Mouse (Mus musculus): Measurements from ENCODE around the gene Atp6v0c. TPM values are rescaled to one million over a fixed set of nuclear protein-coding genes. Genes with fewer than 3 reads are reported as not detected.
"Not testable (repeated sequence)": the region's sequence is repeated elsewhere in the genome, so short reads cannot be mapped to it uniquely, and the experiment has no call there.

The Atp6v0c gene
- polyA plus RNA-seq, 1 experiment from 2014 or later = 1,089 TPM

GRCm38 (mm10) chr17:24129246-24129645 is 40.3 kb downstream of the Atp6v0c start:
- H3K4me1 ChIP-seq (replicated peaks); ATAC-seq (ENCODE audit: low read depth); H3K9me3 ChIP-seq; H3K9ac ChIP-seq; H3K4me3 ChIP-seq; H3K36me3 ChIP-seq; H3K27me3 ChIP-seq; H3K4me2 ChIP-seq; H3K27ac ChIP-seq (replicated peaks): not testable (repeated sequence)
- 89% methylated on average over 4 of the region's 4 CpGs for WGBS

GRCm38 (mm10) chr17:24127592-24127991 is 41.9 kb downstream of the Atp6v0c start:
- no peaks in the 10 kb centered on the region for H3K9me3 ChIP-seq
- H3K9ac ChIP-seq = no peak overlapping the region
- no peak overlapping the region for H3K4me3 ChIP-seq
- H3K27me3 ChIP-seq = no peaks in the 10 kb centered on the region
- no peaks in the 10 kb centered on the region for H3K4me1 ChIP-seq (replicated peaks)
- no peak for ATAC-seq (ENCODE audit: low read depth)
- H3K36me3 ChIP-seq = no peaks in the 10 kb centered on the region
- WGBS = 87% methylated on average over 1 of the region's 1 CpGs
- H3K27ac ChIP-seq (replicated peaks) = no peak overlapping the region
- no peak overlapping the region for H3K4me2 ChIP-seq

GRCm38 (mm10) chr17:24126801-24127200 is 42.7 kb downstream of the Atp6v0c start:
- Histone ChIP-seq H3K27me3 (no peaks in the 10 kb centered on the region), H3K9ac (no peak overlapping the region), H3K4me2 (no peak overlapping the region), H3K4me3 (no peak overlapping the region), H3K4me1 (replicated peaks) (no peaks in the 10 kb centered on the region), H3K27ac (replicated peaks) (no peak overlapping the region), H3K9me3 (no peaks in the 10 kb centered on the region), H3K36me3 (no peaks in the 10 kb centered on the region)
- ATAC-seq (ENCODE audit: low read depth) = no peak
- WGBS = 79% methylated on average over 3 of the region's 3 CpGs

GRCm38 (mm10) chr17:24119446-24119845 is 50.1 kb downstream of the Atp6v0c start:
- H3K36me3 ChIP-seq = peaks cover 3% of the 10 kb centered on the region; the same call in 1 of the 2 replicates
- H3K4me2 ChIP-seq = no peak overlapping the region
- H3K4me3 ChIP-seq = no peak overlapping the region
- H3K9me3 ChIP-seq = no peaks in the 10 kb centered on the region
- H3K27ac ChIP-seq (replicated peaks) = no peak overlapping the region
- H3K27me3 ChIP-seq = no peaks in the 10 kb centered on the region
- H3K9ac ChIP-seq = no peak overlapping the region
- no peaks in the 10 kb centered on the region for H3K4me1 ChIP-seq (replicated peaks)
- WGBS = 92% methylated on average over 3 of the region's 3 CpGs
- no peak for ATAC-seq (ENCODE audit: low read depth)

Other genes starting within 250 kb of the Atp6v0c start
- not detected in 2 replicates for gene Sbp, start 228.0 kb downstream of the Atp6v0c start, polyA plus RNA-seq (2015; fragmentation: Nextera tagmentation; extraction: Ambion mirVana)
- not detected in 2 replicates for gene Sbpl, start 214.4 kb downstream of the Atp6v0c start, polyA plus RNA-seq (2015; fragmentation: Nextera tagmentation; extraction: Ambion mirVana)
- gene Prss30, start 189.1 kb downstream of the Atp6v0c start, polyA plus RNA-seq (2015; fragmentation: Nextera tagmentation; extraction: Ambion mirVana) = not detected in 2 replicates
- not detected in 2 replicates for gene Prss22, start 171.6 kb downstream of the Atp6v0c start, polyA plus RNA-seq (2015; fragmentation: Nextera tagmentation; extraction: Ambion mirVana)
- gene Prss27, start 131.6 kb downstream of the Atp6v0c start, polyA plus RNA-seq (2015; fragmentation: Nextera tagmentation; extraction: Ambion mirVana) = 0.21 TPM in 1 of 2 replicates, not detected in the other
- gene Kctd5, start 96.2 kb downstream of the Atp6v0c start, polyA plus RNA-seq (2015; fragmentation: Nextera tagmentation; extraction: Ambion mirVana) = 82.6 and 85.4 TPM in 2 replicates
- 54.0 and 63.8 TPM in 2 replicates for gene Pdpk1, start 18.8 kb downstream of the Atp6v0c start, polyA plus RNA-seq (2015; fragmentation: Nextera tagmentation; extraction: Ambion mirVana)
- gene Amdhd2, start 5.9 kb downstream of the Atp6v0c start, polyA plus RNA-seq (2015; fragmentation: Nextera tagmentation; extraction: Ambion mirVana) = 30.4 and 37.4 TPM in 2 replicates
- 17.8 and 22.0 TPM in 2 replicates for gene Tbc1d24, start 35.9 kb upstream of the Atp6v0c start, polyA plus RNA-seq (2015; fragmentation: Nextera tagmentation; extraction: Ambion mirVana)
- gene Ntn3, start 39.8 kb upstream of the Atp6v0c start, polyA plus RNA-seq (2015; fragmentation: Nextera tagmentation; extraction: Ambion mirVana) = 5.9 TPM in 2 replicates
- gene Tedc2, start 51.1 kb upstream of the Atp6v0c start, polyA plus RNA-seq (2015; fragmentation: Nextera tagmentation; extraction: Ambion mirVana) = 11.9 and 12.6 TPM in 2 replicates
- 14.5 and 20.9 TPM in 2 replicates for gene Ccnf, start 81.8 kb upstream of the Atp6v0c start, polyA plus RNA-seq (2015; fragmentation: Nextera tagmentation; extraction: Ambion mirVana)
- 0.31 and 0.44 TPM in 2 replicates for gene Abca17, start 181.4 kb upstream of the Atp6v0c start, polyA plus RNA-seq (2015; fragmentation: Nextera tagmentation; extraction: Ambion mirVana)
- gene Abca3, start 182.2 kb upstream of the Atp6v0c start, polyA plus RNA-seq (2015; fragmentation: Nextera tagmentation; extraction: Ambion mirVana) = 23.9 and 24.7 TPM in 2 replicates
- 307 and 315 TPM in 2 replicates for gene Rnps1, start 244.9 kb upstream of the Atp6v0c start, polyA plus RNA-seq (2015; fragmentation: Nextera tagmentation; extraction: Ambion mirVana)

All from neural tube, embryonic 13.5 days (tissue).